Mouse (Mus musculus) limb, embryonic 14.5 days (tissue): ENCODE results near the gene Pex5l. TPM values are rescaled to one million over a fixed set of nuclear protein-coding genes. Genes with fewer than 3 reads are reported as not detected.

ENCODE experiments used
- ATAC-seq: fragments of 200-750 bp; cut with Nextera tagmentation; 2 replicates; pipeline ENCODE4 v1.8.0; 2017; ENCODE audit warnings: low read depth, moderate number of reproducible peaks, moderate TSS enrichment; ENCODE audit not compliant: low FRiP score
- DNase-seq: peaks from one replicate; pipeline ENCODE4 v3.0.0-alpha.2; 2015; ENCODE audit warnings: low spot score
- H3K27ac ChIP-seq: fragments of 300-500 bp; sonication (generic); replicated peaks from 2 replicates; pipeline ENCODE4 v1.5.1; 2014; ENCODE audit warnings: low read depth, mild to moderate bottlenecking, low read length, moderate library complexity, mixed read lengths
- H3K27me3 ChIP-seq: fragments of 300-500 bp; sonication (generic); 2 replicates; pipeline ENCODE4 v1.6.1; 2014; ENCODE audit warnings: low read length, mixed read lengths; ENCODE audit not compliant: control insufficient read depth, insufficient read depth
- H3K36me3 ChIP-seq: fragments of 300-500 bp; sonication (generic); 2 replicates; pipeline ENCODE4 v1.6.1; 2014; ENCODE audit warnings: mild to moderate bottlenecking, low read length, moderate library complexity, mixed read lengths; ENCODE audit not compliant: control insufficient read depth, insufficient read depth
- H3K4me1 ChIP-seq: fragments of 300-500 bp; sonication (generic); 2 replicates; pipeline ENCODE4 v1.6.1; 2014; ENCODE audit warnings: antibody characterized with exemption, low read length, mixed read lengths; ENCODE audit not compliant: control insufficient read depth, insufficient read depth
- H3K4me2 ChIP-seq: fragments of 300-500 bp; sonication (generic); replicated peaks from 2 replicates; pipeline ENCODE4 v1.6.1; 2014; ENCODE audit warnings: low read depth, mild to moderate bottlenecking, low read length, moderate library complexity; ENCODE audit not compliant: severe bottlenecking
- H3K4me3 ChIP-seq: fragments of 300-500 bp; sonication (generic); replicated peaks from 2 replicates; pipeline ENCODE4 v1.5.1; 2014; ENCODE audit warnings: low read length
- H3K9ac ChIP-seq: fragments of 300-500 bp; sonication (generic); 2 replicates; pipeline ENCODE4 v1.6.1; 2014; ENCODE audit warnings: mild to moderate bottlenecking, low read depth, low read length, moderate library complexity; ENCODE audit not compliant: severe bottlenecking
- H3K9me3 ChIP-seq: fragments of 300-500 bp; sonication (generic); 2 replicates; pipeline ENCODE4 v1.6.1; 2016; ENCODE audit warnings: low read length; ENCODE audit not compliant: control insufficient read depth
- POLR2A ChIP-seq: fragments of 200-500 bp; IDR thresholded peaks from 2 replicates; pipeline ENCODE4 v1.8.0; 2012; ENCODE audit warnings: inconsistent platforms, mild to moderate bottlenecking, moderate library complexity, borderline replicate concordance; ENCODE audit not compliant: insufficient read depth, insufficient read length; ENCODE audit errors: extremely low read depth
- WGBS: fragments of 180-500 bp; shearing (Covaris S2); extraction: QIAGEN DNeasy Blood & Tissue Kit; methylation state at CpG from one replicate; pipeline ENCODE4 v1.1.7; 2014; 5-methylcytosine and 5-hydroxymethylcytosine counted together
- polyA plus RNA-seq, 2 experiments: library from polyadenylated mRNA; depleted of rRNA in 1 of 2; stranded (reverse) in 1 of 2; unstranded in 1 of 2; fragments of >200 nt; fragmentation: Nextera tagmentation in 1 of 2; extraction: Ambion mirVana in 1 of 2; gene quantifications; 2 replicates each; pipeline versions ENCODE4 v1.2.1 to v1.2.3; 2012 to 2014

Gene Pex5l
- polyA plus RNA-seq, 2 experiments, result 0.51 to 2.8 TPM

DNA sequence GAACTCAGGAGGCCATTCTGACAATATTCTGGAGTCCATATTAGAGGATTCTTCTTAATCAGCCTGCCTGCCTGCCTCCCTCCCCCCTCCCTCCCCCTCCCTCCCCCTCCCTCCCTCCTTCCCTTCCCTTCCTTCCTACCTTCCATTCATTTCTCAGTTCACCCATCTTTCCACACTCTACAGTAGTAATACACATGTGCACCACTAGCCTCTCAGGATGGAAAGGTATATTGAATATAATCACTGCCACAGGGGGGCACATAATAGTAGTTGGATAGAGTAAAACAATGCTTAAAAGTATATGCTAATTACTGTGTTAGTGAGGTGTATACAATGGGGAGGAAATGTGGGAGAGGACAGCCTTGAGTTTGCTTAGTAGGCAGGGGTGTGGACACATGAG, 13.1 kb downstream of the Pex5l start:
- Histone ChIP-seq H3K4me3 (no peak overlapping the region), H3K9ac (no peak overlapping the region), H3K4me2 (no peak overlapping the region), H3K36me3 (no peaks in the 10 kb centered on the region), H3K27ac (no peak overlapping the region), H3K27me3 (no peaks in the 10 kb centered on the region), H3K9me3 (no peaks in the 10 kb centered on the region), H3K4me1 (no peaks in the 10 kb centered on the region)
- no peak for TF ChIP-seq POLR2A
- ATAC-seq, result no peak
- DNase-seq, result no peak

DNA sequence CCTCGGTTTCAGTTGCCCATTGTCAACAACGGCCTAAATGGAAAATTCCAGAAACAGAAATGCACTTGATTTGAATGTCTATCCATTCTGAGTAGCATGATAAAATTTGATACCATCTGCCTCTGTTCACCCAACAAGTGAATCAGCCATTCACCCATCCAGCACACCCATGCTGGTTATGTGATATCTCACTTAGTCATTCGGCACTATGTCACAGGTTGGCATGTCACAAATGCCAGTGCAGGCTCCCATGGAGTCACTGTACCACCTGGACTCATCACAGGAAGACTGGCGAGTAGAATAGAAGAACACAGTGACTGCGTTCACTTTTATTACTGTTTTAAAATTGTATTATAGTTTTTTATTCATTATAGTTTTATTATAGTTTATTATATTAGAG, 18.3 kb downstream of the Pex5l start:
- Histone ChIP-seq H3K9me3 (no peaks in the 10 kb centered on the region), H3K4me1 (no peaks in the 10 kb centered on the region), H3K27me3 (no peaks in the 10 kb centered on the region), H3K36me3 (no peaks in the 10 kb centered on the region), H3K4me2 (no peak overlapping the region), H3K9ac (no peak overlapping the region), H3K4me3 (no peak overlapping the region), H3K27ac (no peak overlapping the region)
- DNase-seq (no peak), ATAC-seq (no peak)
- TF ChIP-seq POLR2A, result no peak
- WGBS, result 86% methylated on average over 5 of the region's 5 CpGs

DNA sequence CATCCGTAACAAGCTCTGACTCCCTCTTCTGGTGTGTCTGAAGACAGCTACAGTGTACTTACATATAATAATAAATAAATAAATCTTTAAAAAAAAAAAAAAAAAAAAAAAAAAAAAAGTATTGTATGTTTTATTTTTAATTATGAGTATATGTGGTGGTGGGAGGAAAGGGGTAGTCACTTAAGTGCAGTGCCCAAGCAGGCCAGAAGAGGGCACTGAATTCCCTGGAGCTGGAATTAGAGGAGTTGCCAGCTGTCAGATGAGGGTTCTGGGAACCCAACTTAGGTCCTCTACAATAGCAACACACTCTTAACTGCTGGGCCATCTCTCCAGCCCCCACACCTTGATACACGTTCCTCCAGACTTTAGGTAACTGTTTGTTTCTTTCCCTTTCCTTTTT, 37.3 kb downstream of the Pex5l start:
- H3K4me2 ChIP-seq, result no peak overlapping the region
- H3K4me3 ChIP-seq, result no peak overlapping the region
- no peaks in the 10 kb centered on the region for H3K36me3 ChIP-seq
- ATAC-seq, result no peak
- no peaks in the 10 kb centered on the region for H3K27me3 ChIP-seq
- 78% methylated on average over 1 of the region's 2 CpGs for WGBS
- H3K9ac ChIP-seq, result no peak overlapping the region
- H3K27ac ChIP-seq, result no peak overlapping the region
- DNase-seq, result no peak
- H3K9me3 ChIP-seq, result no peaks in the 10 kb centered on the region
- TF ChIP-seq POLR2A, result no peak
- H3K4me1 ChIP-seq, result no peaks in the 10 kb centered on the region

GRCm38 (mm10) chr3:33103501-33103900, 39.5 kb downstream of the Pex5l start:
- no peaks in the 10 kb centered on the region for H3K4me1 ChIP-seq
- H3K4me2 ChIP-seq, result no peak overlapping the region
- no peak overlapping the region for H3K4me3 ChIP-seq
- H3K27ac ChIP-seq, result no peak overlapping the region
- no peak for DNase-seq
- no peaks in the 10 kb centered on the region for H3K36me3 ChIP-seq
- no peak for TF ChIP-seq POLR2A
- no peak for ATAC-seq
- 90% methylated on average over 6 of the region's 6 CpGs for whole genome bisulfite sequencing
- no peak overlapping the region for H3K9ac ChIP-seq
- H3K9me3 ChIP-seq, result no peaks in the 10 kb centered on the region
- no peaks in the 10 kb centered on the region for H3K27me3 ChIP-seq

DNA sequence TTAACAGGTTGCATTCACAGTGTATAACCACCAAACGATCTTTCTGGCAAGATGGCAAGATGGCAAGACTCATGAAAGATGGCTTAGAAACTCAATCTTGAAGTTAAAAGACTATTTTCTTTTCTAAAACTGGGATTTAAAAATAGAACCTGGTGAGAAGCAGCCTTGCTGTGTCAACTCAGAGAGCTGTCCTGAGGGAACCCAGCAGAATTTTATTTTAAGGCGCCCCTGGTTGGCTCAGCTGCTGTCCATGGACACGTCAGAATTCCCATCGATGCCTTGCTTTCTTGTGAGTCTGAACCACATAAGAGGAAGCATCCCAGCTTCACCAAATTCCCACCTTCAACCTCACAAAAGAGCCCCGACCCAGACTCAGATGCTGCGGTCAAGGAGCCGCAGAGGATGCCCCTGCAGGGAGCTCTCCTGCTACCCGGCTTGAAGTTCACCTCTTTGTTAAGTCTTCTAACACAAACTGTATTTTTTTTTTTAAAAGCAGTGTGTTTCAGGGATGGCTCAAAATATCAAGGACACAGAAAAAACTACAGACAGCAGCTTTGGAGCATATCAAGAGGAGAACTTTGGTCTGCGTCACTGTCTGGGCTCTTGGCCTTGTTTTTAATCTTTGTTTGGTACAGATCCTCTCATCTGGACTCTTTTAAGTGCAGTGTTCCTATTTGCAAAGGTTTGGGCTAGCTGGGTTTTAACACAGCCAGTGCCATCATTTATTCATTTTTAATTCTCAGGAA, 44.3 kb downstream of the Pex5l start:
- no peak for TF ChIP-seq POLR2A
- no peaks in the 10 kb centered on the region for H3K9me3 ChIP-seq
- WGBS, result 72% methylated on average over 9 of the region's 9 CpGs
- no peak overlapping the region for H3K4me3 ChIP-seq
- H3K36me3 ChIP-seq, result no peaks in the 10 kb centered on the region
- H3K4me1 ChIP-seq, result no peaks in the 10 kb centered on the region
- DNase-seq (no peak), ATAC-seq (no peak)
- no peaks in the 10 kb centered on the region for H3K27me3 ChIP-seq
- H3K9ac ChIP-seq, result no peak overlapping the region
- H3K4me2 ChIP-seq, result no peak overlapping the region
- H3K27ac ChIP-seq, result no peak overlapping the region

DNA sequence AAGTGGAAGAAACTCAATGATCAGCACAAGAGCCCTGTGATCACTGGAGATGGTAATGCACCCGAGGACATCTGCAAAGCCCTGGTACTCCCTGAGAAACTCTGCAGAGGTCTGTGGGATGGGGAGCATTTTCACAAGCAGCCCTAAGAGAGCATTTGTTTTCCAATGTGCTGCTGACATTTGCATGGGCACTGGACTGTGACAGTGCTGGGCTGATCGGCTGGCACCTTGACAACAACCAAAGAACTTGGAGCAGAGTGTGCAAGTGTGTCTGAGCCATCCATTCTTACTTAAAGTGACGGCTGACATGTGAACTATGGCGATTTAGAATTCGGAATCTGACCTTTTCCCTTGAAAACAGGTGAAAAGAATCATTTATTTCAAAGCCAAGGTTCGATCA, 49.4 kb downstream of the Pex5l start:
- H3K4me3 ChIP-seq, result no peak overlapping the region
- H3K27ac ChIP-seq, result no peak overlapping the region
- no peaks in the 10 kb centered on the region for H3K9me3 ChIP-seq
- H3K9ac ChIP-seq, result no peak overlapping the region
- WGBS, result 75% methylated on average over 6 of the region's 6 CpGs
- no peaks in the 10 kb centered on the region for H3K36me3 ChIP-seq
- TF ChIP-seq POLR2A, result no peak
- DNase-seq, result no peak
- H3K4me1 ChIP-seq, result no peaks in the 10 kb centered on the region
- no peak overlapping the region for H3K4me2 ChIP-seq
- ATAC-seq, result no peak
- H3K27me3 ChIP-seq, result no peaks in the 10 kb centered on the region
